Mouse (Mus musculus) hindbrain, embryonic 10.5 days (tissue): ENCODE measurements around the gene Smtn. TPM values are rescaled to one million over a fixed set of nuclear protein-coding genes. Genes with fewer than 3 reads are reported as not detected.
A peak's percentile ranks its signal among the peaks of the same experiment; 100 is the strongest.

Experiments used
- DNase-seq: peaks from one replicate; pipeline ENCODE4 v3.0.0-alpha.2; 2017; ENCODE audit warnings: low spot score
- H3K27ac ChIP-seq: fragments of 300-500 bp; sonication (generic); 2 replicates; pipeline ENCODE4 v1.5.1; 2016; ENCODE audit warnings: mild to moderate bottlenecking, moderate library complexity
- H3K27me3 ChIP-seq: fragments of 300-500 bp; sonication (generic); 2 replicates; pipeline ENCODE4 v1.6.1; 2016; ENCODE audit warnings: mild to moderate bottlenecking; ENCODE audit not compliant: poor library complexity, insufficient read depth, severe bottlenecking
- H3K36me3 ChIP-seq: fragments of 300-500 bp; sonication (generic); 2 replicates; pipeline ENCODE4 v1.6.1; 2016; ENCODE audit warnings: mild to moderate bottlenecking, moderate library complexity
- H3K4me1 ChIP-seq: fragments of 300-500 bp; sonication (generic); replicated peaks from 2 replicates; pipeline ENCODE4 v1.6.1; 2016; ENCODE audit warnings: mild to moderate bottlenecking
- H3K4me3 ChIP-seq: fragments of 300-500 bp; sonication (generic); 2 replicates; pipeline ENCODE4 v1.5.1; 2016; ENCODE audit warnings: mild to moderate bottlenecking, moderate library complexity
- H3K9me3 ChIP-seq: fragments of 300-500 bp; sonication (generic); 2 replicates; pipeline ENCODE4 v1.6.1; 2016; ENCODE audit warnings: mild to moderate bottlenecking, moderate library complexity
- WGBS: fragments of 180-500 bp; shearing (Covaris S2); methylation state at CpG from one replicate; pipeline ENCODE4 v1.1.7; 2016; 5-methylcytosine and 5-hydroxymethylcytosine counted together
- polyA plus RNA-seq: library from polyadenylated mRNA; unstranded; fragments of >200 nt; fragmentation: Nextera tagmentation; extraction: Ambion mirVana; gene quantifications from 2 replicates; pipeline ENCODE4 v1.2.1, GENCODE M21; 2016

The Smtn gene
- polyA plus RNA-seq, result 43.2 and 46.1 TPM in 2 replicates

DNA sequence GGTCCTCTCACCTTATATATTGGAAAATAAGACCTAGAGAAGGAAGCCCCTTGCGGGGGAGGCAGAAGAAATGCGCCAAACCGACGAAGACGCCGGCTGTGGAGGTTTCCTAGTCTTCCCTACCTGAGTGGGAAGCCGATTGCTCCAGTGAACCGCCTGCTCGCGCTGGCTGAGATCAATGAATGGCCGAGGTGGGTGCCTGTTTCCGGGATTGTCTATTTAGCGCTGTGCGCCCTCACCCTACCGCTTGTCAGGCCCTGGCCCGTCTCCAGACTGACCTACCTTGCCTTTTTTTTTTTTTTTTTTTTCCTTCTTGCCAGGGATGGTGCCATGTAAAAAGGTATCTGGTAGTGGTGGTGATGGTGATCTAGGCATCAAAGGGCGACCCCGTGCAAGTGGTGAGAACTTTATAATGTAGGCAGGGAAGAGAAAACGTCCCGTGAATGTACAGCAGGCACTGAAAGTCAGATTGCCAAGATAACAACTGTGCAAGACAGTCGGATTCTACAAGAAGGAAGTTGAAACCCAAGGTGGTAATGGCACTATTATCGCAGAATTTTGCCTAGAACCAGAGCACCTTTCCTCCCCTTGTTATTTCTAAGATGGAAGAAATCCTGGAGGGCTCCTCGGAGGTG lies at the start of gene Smtn:
Gene Smtn, minus strand, starts transcription at position 162 of the 635 bp plus-strand sequence.
- Histone ChIP-seq H3K27me3 (no peaks in the 10 kb centered on the region), H3K36me3 (0 out of 2 replicates have a peak, but pooled peaks cover 6% of the 10 kb centered on the region), H3K27ac (peak within 1 kb of the TSS; percentile 90), H3K4me3 (peak within 1 kb of the TSS; percentile 65), H3K9me3 (peaks cover 5% of the 10 kb centered on the region; the same call in 1 of the 2 replicates), H3K4me1 (peaks cover 48% of the 10 kb centered on the region)
- WGBS, result 93% methylated on average over 23 of the region's 23 CpGs
- DNase-seq, result no peak

DNA sequence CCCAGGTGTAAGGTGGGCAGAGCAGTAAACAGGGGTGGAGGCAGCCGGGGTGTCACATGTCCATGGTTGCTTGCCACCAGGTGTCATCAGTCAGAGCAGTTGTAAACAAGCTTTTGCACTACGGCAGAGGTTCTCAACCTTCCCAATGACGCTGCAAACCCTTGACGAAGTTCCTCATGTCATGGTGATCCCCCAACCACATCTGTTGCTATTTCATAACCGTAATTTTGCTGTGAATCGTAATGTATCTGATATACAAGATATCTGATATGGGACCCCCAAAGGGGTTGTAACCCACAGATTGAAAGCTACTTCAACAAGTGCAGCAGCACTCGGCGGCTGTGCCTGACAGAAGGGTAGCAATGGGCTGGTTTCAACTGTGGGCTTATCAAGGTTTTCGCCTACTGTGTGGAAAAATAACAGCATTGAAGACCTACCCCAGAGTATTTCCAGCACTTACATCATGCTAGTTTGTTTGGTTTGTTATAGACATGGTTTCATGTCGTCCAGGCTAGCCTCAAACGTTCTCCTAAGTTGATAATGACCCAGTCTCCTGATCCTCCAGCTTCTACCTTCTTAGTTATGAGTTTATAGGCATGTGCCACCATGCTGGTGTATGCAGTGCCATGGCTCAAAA lies 47.7 kb upstream of the Smtn start:
- Histone ChIP-seq H3K4me3 (no peak overlapping the region), H3K27me3 (no peaks in the 10 kb centered on the region), H3K27ac (no peak overlapping the region), H3K36me3 (no peaks in the 10 kb centered on the region), H3K4me1 (no peaks in the 10 kb centered on the region), H3K9me3 (peaks cover 3% of the 10 kb centered on the region; the same call in 1 of the 2 replicates)
- DNase-seq, result no peak
- 80% methylated on average over 11 of the region's 11 CpGs for WGBS

DNA sequence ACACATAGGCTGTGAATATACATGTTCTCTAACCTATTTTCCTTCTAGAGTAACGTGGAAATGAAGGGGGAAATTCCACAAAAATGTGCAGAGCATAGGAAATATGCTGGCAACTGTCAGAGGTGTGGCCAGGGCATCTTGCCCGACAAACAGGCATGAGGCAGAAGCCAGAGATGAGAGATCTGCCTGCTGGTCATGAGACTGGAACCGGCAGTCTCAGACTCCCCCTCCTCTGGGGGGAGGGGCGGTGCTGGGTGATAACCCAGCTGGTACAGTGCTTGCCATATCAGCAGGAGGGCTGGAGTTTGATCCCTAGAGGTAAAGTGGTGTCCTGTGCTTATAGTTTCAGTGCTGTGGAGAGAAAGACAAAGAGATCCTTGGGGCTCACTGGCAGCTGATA lies 46.9 kb upstream of the Smtn start:
- Histone ChIP-seq H3K36me3 (no peaks in the 10 kb centered on the region), H3K9me3 (peaks cover 3% of the 10 kb centered on the region; the same call in 1 of the 2 replicates), H3K4me1 (no peaks in the 10 kb centered on the region), H3K27me3 (no peaks in the 10 kb centered on the region), H3K27ac (no peak overlapping the region), H3K4me3 (no peak overlapping the region)
- no peak for DNase-seq
- WGBS, result 45% methylated on average over 4 of the region's 4 CpGs

DNA sequence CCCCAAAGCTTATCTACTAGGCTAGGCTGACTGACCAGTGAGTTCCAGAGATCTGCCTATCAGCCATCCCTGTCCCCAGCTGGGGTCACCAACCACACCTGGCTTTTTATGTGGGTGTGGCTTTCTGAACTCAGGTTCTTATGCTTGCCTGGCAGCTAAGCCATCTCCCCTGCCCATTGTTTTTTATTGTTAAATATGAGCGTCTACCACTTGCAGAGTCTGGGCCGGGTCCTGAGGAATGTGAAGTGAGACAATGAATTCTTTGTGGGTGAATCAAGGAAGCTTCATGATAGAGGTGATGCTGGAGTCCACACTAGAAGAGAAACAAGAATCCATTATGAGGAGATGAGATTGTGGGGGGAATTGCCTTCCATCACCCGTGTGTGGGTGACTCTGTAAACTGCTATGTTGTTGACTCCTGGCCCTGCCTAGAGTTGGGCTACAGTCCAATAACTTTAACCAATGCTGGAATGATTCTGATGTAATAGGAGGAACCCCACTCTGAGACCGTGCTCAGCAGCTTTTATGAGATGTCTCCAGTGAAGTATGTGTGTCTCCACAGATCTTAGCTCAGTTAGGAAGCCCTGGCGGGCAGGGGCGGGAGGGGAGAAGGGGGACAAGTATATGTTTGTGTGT lies 45.7 kb upstream of the Smtn start:
- no peaks in the 10 kb centered on the region for H3K36me3 ChIP-seq
- no peaks in the 10 kb centered on the region for H3K4me1 ChIP-seq
- H3K4me3 ChIP-seq, result no peak overlapping the region
- no peaks in the 10 kb centered on the region for H3K27me3 ChIP-seq
- no peak for DNase-seq
- peaks cover 3% of the 10 kb centered on the region; the same call in 1 of the 2 replicates for H3K9me3 ChIP-seq
- 72% methylated on average over 6 of the region's 6 CpGs for WGBS
- no peak overlapping the region for H3K27ac ChIP-seq

DNA sequence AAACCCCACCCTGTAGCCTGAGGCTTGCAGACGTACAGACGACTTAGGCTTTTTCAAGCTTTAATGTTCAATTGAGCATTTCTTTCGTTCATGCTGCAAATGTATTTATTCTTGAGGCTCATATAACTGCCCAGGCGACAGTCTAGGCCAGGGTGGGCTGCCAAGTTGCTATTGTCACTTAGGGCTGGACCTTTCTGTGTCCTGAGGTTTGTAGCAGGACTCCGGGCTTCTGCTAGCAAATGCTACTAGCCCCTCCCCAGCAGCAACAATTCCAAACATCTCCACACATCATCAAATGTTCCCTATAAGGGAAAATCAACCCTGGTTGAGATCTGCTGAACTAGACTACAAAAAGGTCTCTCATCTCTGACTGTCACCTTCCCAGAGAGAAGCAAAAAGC lies 42.7 kb upstream of the Smtn start:
- H3K27me3 ChIP-seq, result no peaks in the 10 kb centered on the region
- H3K36me3 ChIP-seq, result no peaks in the 10 kb centered on the region
- no peak for DNase-seq
- H3K27ac ChIP-seq, result no peak overlapping the region
- WGBS, result 84% methylated on average over 5 of the region's 5 CpGs
- no peaks in the 10 kb centered on the region for H3K4me1 ChIP-seq
- no peak overlapping the region for H3K4me3 ChIP-seq
- H3K9me3 ChIP-seq, result peaks cover 3% of the 10 kb centered on the region; the same call in 1 of the 2 replicates

DNA sequence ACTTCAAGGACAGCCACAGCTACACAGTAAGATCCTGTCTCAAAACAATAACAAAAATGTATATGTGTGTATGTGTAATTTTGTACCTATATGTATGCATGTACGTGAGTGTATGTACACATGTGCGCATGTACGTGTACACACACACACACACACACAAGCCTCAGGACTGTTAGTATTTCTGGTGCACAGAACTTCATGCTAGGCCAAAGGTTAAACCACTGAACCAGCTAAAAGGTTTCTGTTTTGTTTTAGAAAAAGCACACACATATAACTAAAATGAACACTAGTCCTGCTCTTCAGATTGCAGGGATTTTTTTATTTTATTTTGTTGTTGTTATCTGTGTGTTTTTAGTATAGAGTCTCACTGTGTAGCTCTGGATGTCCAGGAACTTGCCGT lies 41.5 kb upstream of the Smtn start:
- H3K36me3 ChIP-seq, result no peaks in the 10 kb centered on the region
- WGBS, result 92% methylated on average over 4 of the region's 4 CpGs

DNA sequence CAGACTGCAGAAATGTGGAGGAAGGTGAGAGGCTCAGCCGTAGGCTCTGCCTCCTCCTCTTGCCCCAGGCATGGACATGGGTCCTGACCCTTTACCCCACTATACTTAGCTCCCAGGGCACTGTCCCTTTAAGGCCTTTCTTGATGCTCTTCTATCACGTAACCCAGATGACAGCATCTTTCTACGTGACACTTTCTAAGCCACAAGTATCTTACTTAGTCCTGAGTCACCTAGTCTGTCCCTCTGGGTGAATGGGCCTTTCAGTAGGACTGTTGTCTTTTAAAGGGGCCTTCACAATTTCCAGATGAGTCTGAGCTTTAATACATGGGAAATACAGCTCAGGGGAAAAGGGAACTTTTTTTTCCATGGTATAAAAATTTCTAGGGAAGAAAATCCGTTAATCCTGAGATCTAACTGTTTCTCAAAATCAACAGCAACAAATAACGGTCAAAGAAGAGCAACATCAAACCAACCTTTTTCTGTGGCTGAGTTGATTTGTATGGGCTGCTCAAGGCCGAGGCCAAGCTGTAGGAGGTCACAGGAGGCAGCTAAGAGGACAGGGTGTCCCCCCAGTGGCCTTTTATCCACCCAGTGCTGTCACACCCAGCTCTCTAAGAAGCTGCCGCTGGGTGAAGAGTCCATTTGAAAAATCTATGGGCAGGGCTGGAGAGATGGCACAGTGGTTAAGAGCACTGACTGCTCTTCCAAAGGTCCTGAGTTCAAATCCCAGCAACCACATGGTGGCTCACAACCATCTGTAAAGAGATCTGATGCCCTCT lies 40.1 kb upstream of the Smtn start:
- H3K27ac ChIP-seq, result no peak overlapping the region
- no peaks in the 10 kb centered on the region for H3K27me3 ChIP-seq
- H3K9me3 ChIP-seq, result peaks cover 3% of the 10 kb centered on the region; the same call in 1 of the 2 replicates
- 0 out of 2 replicates have a peak, but pooled peaks cover under 1% of the 10 kb centered on the region for H3K4me1 ChIP-seq
- no peak overlapping the region for H3K4me3 ChIP-seq
- WGBS, result 71% methylated on average over 7 of the region's 7 CpGs
- no peak for DNase-seq
- no peaks in the 10 kb centered on the region for H3K36me3 ChIP-seq

More for the DNA sequence above, 41.5 kb upstream of the Smtn start:
- Histone ChIP-seq H3K4me1 (no peaks in the 10 kb centered on the region), H3K27me3 (no peaks in the 10 kb centered on the region), H3K27ac (no peak overlapping the region), H3K9me3 (peaks cover 3% of the 10 kb centered on the region; the same call in 1 of the 2 replicates), H3K4me3 (no peak overlapping the region)
- no peak for DNase-seq

DNA sequence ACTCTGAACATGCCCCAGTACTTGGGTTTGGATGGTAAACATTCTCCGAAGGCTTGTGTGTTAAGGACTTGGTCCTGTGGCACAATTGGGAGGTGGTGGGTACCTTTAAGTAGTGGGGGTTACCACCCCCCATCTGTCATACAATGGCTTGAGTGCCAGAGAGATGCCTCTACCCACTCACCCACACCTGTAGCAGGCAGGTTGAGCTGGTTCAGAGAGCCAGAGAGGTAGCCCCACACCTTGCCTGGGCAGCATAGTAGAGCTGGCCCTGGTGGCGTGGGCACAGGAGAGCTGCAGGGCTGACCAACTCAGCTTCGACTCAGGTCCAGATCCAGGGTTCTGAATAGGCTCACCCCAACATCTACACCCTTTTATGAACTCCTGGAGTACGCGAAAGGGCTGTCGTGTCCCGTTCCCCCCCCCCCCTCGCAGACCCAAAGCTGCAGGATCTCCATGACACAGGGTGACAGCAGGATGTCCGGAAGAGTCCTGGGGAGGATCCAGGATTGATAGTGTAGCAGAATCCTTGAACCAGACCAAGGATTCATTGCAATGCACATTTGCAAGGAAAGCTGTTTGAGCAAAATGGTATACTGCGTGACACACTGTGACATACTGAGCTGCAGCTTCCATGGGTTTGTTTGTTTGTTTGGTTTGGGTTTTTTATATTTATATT lies 37.8 kb upstream of the Smtn start:
- Histone ChIP-seq H3K36me3 (no peaks in the 10 kb centered on the region), H3K27me3 (no peaks in the 10 kb centered on the region), H3K9me3 (no peaks in the 10 kb centered on the region), H3K27ac (no peak overlapping the region), H3K4me3 (no peak overlapping the region), H3K4me1 (peaks cover 10% of the 10 kb centered on the region)
- WGBS, result 75% methylated on average over 10 of the region's 10 CpGs
- DNase-seq, result no peak

DNA sequence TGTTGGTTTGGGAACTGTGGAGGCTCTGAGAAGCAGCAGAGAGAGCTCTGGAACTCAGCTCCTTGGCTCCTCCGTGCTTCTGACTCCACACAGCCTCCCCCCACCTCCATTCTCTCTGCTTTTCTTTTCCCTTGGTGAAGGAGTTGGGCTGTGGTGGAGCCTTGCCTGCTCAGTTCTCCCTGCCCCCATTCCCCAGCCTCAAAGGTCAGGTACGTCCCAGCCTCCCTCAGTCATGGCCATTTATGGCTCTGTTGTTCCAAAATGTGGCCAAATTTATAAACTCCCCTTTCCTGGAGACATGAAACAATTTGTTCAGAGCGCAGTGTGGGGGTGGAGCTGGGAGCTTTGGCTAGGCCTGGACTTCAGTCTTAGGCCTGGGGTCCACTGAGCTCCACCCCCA lies 34.8 kb upstream of the Smtn start:
- 50% methylated on average over 3 of the region's 3 CpGs for WGBS
- H3K9me3 ChIP-seq, result no peaks in the 10 kb centered on the region
- peak overlapping the region; percentile 53; the same call in 1 of the 2 replicates for H3K27ac ChIP-seq
- no peaks in the 10 kb centered on the region for H3K36me3 ChIP-seq
- H3K4me3 ChIP-seq, result no peak overlapping the region
- peaks cover 17% of the 10 kb centered on the region for H3K4me1 ChIP-seq
- H3K27me3 ChIP-seq, result no peaks in the 10 kb centered on the region
- no peak for DNase-seq

DNA sequence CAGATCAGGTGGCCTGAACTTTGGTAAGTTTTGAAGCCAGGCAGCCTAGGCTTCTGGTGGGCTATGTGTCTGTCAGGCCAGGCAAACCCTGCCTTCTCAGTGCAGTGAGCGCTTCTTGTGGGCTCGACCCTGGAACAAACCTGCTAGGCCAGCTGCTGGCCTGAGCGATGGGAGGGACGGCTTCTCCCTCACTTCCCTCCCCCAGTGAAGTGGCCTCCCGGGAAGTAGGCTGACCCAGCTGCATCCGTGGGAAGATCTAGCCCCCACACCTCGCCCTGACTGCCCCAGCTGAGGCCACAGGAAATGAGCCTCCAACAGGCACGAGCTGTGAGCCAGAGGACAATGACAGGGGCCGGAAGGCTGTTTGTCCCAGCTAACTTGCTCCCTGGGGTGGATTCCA lies 32.7 kb upstream of the Smtn start:
- no peaks in the 10 kb centered on the region for H3K36me3 ChIP-seq
- H3K27ac ChIP-seq, result peak overlapping the region; percentile 71
- peak; percentile 59 for DNase-seq
- H3K9me3 ChIP-seq, result no peaks in the 10 kb centered on the region
- no peaks in the 10 kb centered on the region for H3K27me3 ChIP-seq
- 18% methylated on average over 9 of the region's 9 CpGs for WGBS
- peaks cover 17% of the 10 kb centered on the region for H3K4me1 ChIP-seq
- H3K4me3 ChIP-seq, result peak overlapping the region; percentile 24; the same call in 1 of the 2 replicates

DNA sequence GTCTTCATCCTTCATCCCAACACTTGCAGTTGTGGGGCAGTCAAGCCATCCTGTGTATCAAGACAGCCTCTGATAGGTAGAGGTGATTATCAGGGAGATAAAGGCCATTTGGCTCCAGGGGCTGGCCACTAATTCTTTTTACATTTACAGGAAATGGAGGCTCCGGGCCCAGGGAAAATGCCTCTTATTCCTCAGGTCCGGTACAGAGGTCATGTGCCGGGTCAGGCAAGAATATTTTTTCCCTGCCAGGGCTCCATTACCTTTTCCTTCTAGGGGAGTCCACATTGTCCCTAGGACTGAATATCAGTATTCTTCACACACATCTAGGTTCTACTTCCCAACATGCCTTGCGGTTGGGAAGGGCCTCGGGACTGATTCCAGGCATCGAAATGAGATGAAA lies 31.8 kb upstream of the Smtn start:
- no peak for DNase-seq
- Histone ChIP-seq H3K9me3 (no peaks in the 10 kb centered on the region), H3K27ac (no peak overlapping the region)

DNA sequence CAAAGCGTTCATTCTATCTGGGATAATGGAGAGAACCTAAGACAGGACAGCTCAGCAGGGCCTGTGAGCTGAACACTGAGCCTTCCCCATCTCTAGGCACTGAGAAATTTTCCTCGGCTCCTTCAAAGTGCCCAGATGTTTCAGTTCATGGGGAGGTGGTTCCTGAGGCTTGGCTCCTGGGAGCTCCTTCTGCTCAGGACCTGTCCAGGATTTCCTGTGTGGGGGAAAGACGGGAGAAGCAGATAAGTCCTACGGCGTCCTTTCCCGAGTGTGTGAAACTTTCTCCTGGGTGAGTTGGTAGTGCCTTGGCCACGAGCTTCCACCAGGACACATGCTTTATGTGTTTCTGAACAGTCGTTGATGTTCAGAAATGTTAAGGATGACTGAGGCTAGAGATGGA lies 29.9 kb upstream of the Smtn start:
- no peak for DNase-seq
- Histone ChIP-seq H3K27ac (no peak overlapping the region), H3K4me1 (peaks cover 16% of the 10 kb centered on the region), H3K36me3 (no peaks in the 10 kb centered on the region), H3K9me3 (no peaks in the 10 kb centered on the region), H3K4me3 (no peak overlapping the region), H3K27me3 (no peaks in the 10 kb centered on the region)
- WGBS, result 84% methylated on average over 8 of the region's 8 CpGs

More for the DNA sequence above, 31.8 kb upstream of the Smtn start:
- Histone ChIP-seq H3K27me3 (no peaks in the 10 kb centered on the region), H3K36me3 (no peaks in the 10 kb centered on the region), H3K4me3 (no peak overlapping the region), H3K4me1 (peaks cover 17% of the 10 kb centered on the region)
- WGBS, result 87% methylated on average over 6 of the region's 6 CpGs
